Mouse (Mus musculus) left cerebral cortex, adult 11 months (tissue): ENCODE data around the gene Pyroxd1.
A peak's percentile ranks its signal among the peaks of the same experiment; 100 is the strongest.

Experiments used
- DNase-seq: peaks from one replicate; pipeline ENCODE4 v3.0.0; 2022; ENCODE audit warnings: low spot score

Gene Pyroxd1

GRCm38 (mm10) chr6:142377081-142377480, 31.6 kb downstream of the Pyroxd1 start:
- no peak for DNase-seq

GRCm38 (mm10) chr6:142378576-142379330, 33.3 kb downstream of the Pyroxd1 start:
- no peak for DNase-seq

DNA sequence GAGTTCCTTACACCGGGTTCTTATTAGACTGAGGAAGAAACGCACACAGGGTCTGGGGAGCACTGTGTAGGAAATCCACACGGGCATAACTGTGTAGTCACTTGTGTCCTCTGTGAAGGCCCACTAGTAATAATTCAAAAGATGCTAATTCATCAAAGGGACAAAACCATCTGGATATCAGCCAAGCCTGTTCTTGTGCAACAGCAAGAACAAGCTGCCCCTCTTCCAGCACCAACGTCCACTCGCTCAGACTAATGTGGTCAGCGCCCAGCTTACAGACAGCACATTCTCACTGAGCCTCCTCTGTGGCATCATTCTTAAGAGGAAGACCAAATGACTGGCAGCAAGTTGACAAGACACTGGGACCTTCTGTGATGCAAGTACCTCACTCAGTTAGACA, 34.5 kb downstream of the Pyroxd1 start:
- DNase-seq, result no peak

- no peak for DNase-seq
These were observed 36.2 kb downstream of the Pyroxd1 start for GRCm38 (mm10) chr6:142381615-142382014.

GRCm38 (mm10) chr6:142384521-142384920, 39.1 kb downstream of the Pyroxd1 start:
- DNase-seq, result no peak

GRCm38 (mm10) chr6:142386285-142387010, 41.0 kb downstream of the Pyroxd1 start:
- no peak for DNase-seq

GRCm38 (mm10) chr6:142387011-142387754, 41.7 kb downstream of the Pyroxd1 start, which contains the start of the genes Recql and Golt1b:
Recql (minus strand) TSS chr6:142387087.
Golt1b (plus strand) TSS chr6:142387221.
- DNase-seq, result peak; percentile 97

- no peak for DNase-seq
These were observed 42.4 kb downstream of the Pyroxd1 start for GRCm38 (mm10) chr6:142387755-142388271.

- DNase-seq, result no peak
These were observed 43.6 kb downstream of the Pyroxd1 start for GRCm38 (mm10) chr6:142389101-142389500.

GRCm38 (mm10) chr6:142392312-142392711, 46.9 kb downstream of the Pyroxd1 start:
- no peak for DNase-seq

DNA sequence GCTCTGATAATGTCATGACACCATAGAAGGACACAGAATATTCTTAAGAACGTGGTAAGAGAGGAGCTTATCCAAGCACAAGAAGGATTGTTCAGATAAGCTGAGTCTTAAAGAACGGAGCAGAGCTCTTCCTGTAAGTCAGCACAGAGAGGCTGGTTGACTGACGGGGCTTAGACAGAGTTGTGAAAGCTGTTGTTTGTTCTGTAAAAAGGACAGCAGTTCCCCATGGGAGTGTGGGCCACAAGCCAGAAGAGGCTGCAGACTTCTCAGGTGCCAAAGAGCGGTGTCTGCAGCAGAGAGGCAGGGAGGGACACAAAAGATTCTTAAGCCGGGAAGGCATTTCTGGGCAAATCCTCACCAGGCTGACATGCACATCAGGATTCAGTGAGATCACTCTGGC, 49.2 kb downstream of the Pyroxd1 start:
- DNase-seq, result no peak

DNA sequence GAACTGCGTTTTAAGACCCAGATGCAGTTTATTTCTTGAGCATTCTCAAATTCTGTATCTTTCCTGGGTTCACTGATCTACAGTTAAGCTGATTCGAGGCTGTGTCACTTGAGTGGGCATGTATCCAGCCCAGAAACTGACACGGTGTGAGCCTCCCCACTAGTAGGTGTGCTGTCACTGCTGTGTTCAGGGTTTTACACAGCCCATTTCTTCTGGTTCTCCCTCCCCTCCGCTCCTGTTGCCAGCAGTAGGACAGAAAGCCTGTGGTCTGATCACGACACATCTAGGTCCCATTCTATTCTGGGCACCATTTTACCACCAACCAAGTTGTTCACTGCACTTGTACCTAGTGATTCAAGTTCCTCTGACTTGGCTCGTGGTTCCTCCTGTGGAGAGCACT, 50.3 kb downstream of the Pyroxd1 start:
- DNase-seq, result no peak

GRCm38 (mm10) chr6:142411140-142411539, 65.7 kb downstream of the Pyroxd1 start:
- DNase-seq, result no peak
